Mouse (Mus musculus): ENCODE measurements around the gene Tnni1. TPM values are rescaled to one million over a fixed set of nuclear protein-coding genes. Genes with fewer than 3 reads are reported as not detected.

The Tnni1 gene
- polyA plus RNA-seq, 1 experiment from 2014 or later, result 246 TPM

- Histone ChIP-seq H3K9me3 (no peaks in the 10 kb centered on the region), H3K27me3 (no peaks in the 10 kb centered on the region), H3K9ac (no peak overlapping the region), H3K4me3 (no peak overlapping the region), H3K4me1 (peaks cover 12% of the 10 kb centered on the region), H3K27ac (no peak overlapping the region), H3K36me3 (peaks cover 12% of the 10 kb centered on the region), H3K4me2 (replicated peaks) (no peak overlapping the region)
- WGBS, result 80% methylated on average over 3 of the region's 3 CpGs
- no peak for ATAC-seq (ENCODE audit: low FRiP score, low read depth)
Measured at GRCm38 (mm10) chr1:135755913-135756312, 23.3 kb upstream of the Tnni1 start.

- Histone ChIP-seq H3K9ac (no peak overlapping the region), H3K4me2 (replicated peaks) (no peak overlapping the region), H3K27ac (no peak overlapping the region), H3K27me3 (no peaks in the 10 kb centered on the region), H3K4me1 (peaks cover 16% of the 10 kb centered on the region), H3K4me3 (no peak overlapping the region), H3K9me3 (no peaks in the 10 kb centered on the region), H3K36me3 (no peaks in the 10 kb centered on the region)
- 70% methylated on average over 8 of the region's 8 CpGs for WGBS
- no peak for ATAC-seq (ENCODE audit: low FRiP score, low read depth)
Measured at GRCm38 (mm10) chr1:135757287-135757686, 21.9 kb upstream of the Tnni1 start.

- no peak overlapping the region for H3K4me2 ChIP-seq (replicated peaks)
- no peak overlapping the region for H3K9ac ChIP-seq
- ATAC-seq (ENCODE audit: low FRiP score, low read depth), result no peak
- H3K4me3 ChIP-seq, result no peak overlapping the region
- no peak overlapping the region for H3K27ac ChIP-seq
- H3K4me1 ChIP-seq, result peaks cover 25% of the 10 kb centered on the region
- H3K27me3 ChIP-seq, result no peaks in the 10 kb centered on the region
- 45% methylated on average over 4 of the region's 4 CpGs for WGBS
- no peaks in the 10 kb centered on the region for H3K9me3 ChIP-seq
- no peaks in the 10 kb centered on the region for H3K36me3 ChIP-seq
Measured at GRCm38 (mm10) chr1:135759685-135760084, 19.5 kb upstream of the Tnni1 start.

GRCm38 (mm10) chr1:135760216-135760615, 19.0 kb upstream of the Tnni1 start:
- no peak overlapping the region for H3K9ac ChIP-seq
- ATAC-seq (ENCODE audit: low FRiP score, low read depth), result no peak
- 58% methylated on average over 8 of the region's 8 CpGs for WGBS
- no peaks in the 10 kb centered on the region for H3K36me3 ChIP-seq
- no peak overlapping the region for H3K4me3 ChIP-seq
- no peaks in the 10 kb centered on the region for H3K9me3 ChIP-seq
- peaks cover 21% of the 10 kb centered on the region for H3K4me1 ChIP-seq
- H3K27me3 ChIP-seq, result no peaks in the 10 kb centered on the region
- H3K4me2 ChIP-seq (replicated peaks), result no peak overlapping the region
- H3K27ac ChIP-seq, result no peak overlapping the region

- Histone ChIP-seq H3K4me3 (no peak overlapping the region), H3K4me2 (replicated peaks) (no peak overlapping the region), H3K9ac (no peak overlapping the region), H3K27ac (no peak overlapping the region), H3K36me3 (no peaks in the 10 kb centered on the region), H3K4me1 (peaks cover 29% of the 10 kb centered on the region), H3K9me3 (no peaks in the 10 kb centered on the region), H3K27me3 (no peaks in the 10 kb centered on the region)
- WGBS, result 88% methylated on average over 5 of the region's 5 CpGs
- no peak for ATAC-seq (ENCODE audit: low FRiP score, low read depth)
Measured at GRCm38 (mm10) chr1:135761728-135762127, 17.5 kb upstream of the Tnni1 start.

GRCm38 (mm10) chr1:135763503-135764205, 15.6 kb upstream of the Tnni1 start:
- H3K27ac ChIP-seq, result no peak overlapping the region
- peaks cover 4% of the 10 kb centered on the region for H3K36me3 ChIP-seq
- H3K27me3 ChIP-seq, result no peaks in the 10 kb centered on the region
- H3K9ac ChIP-seq, result no peak overlapping the region
- no peak for ATAC-seq (ENCODE audit: low FRiP score, low read depth)
- H3K4me1 ChIP-seq, result peaks cover 48% of the 10 kb centered on the region
- WGBS, result 57% methylated on average over 9 of the region's 9 CpGs
- no peak overlapping the region for H3K4me3 ChIP-seq
- H3K9me3 ChIP-seq, result no peaks in the 10 kb centered on the region
- no peak overlapping the region for H3K4me2 ChIP-seq (replicated peaks)

GRCm38 (mm10) chr1:135764206-135764528, 15.1 kb upstream of the Tnni1 start:
- H3K9me3 ChIP-seq, result no peaks in the 10 kb centered on the region
- H3K4me2 ChIP-seq (replicated peaks), result no peak overlapping the region
- H3K9ac ChIP-seq, result no peak overlapping the region
- H3K27ac ChIP-seq, result no peak overlapping the region
- WGBS, result 60% methylated on average over 2 of the region's 2 CpGs
- no peaks in the 10 kb centered on the region for H3K27me3 ChIP-seq
- ATAC-seq (ENCODE audit: low FRiP score, low read depth), result no peak
- H3K4me3 ChIP-seq, result no peak overlapping the region
- H3K36me3 ChIP-seq, result peaks cover 9% of the 10 kb centered on the region
- H3K4me1 ChIP-seq, result peaks cover 53% of the 10 kb centered on the region

GRCm38 (mm10) chr1:135765645-135766591, 13.3 kb upstream of the Tnni1 start, which contains the start of gene Phlda3:
Phlda3 (plus strand) TSS chr1:135766119.
- Histone ChIP-seq H3K9ac (peak within 1 kb of the TSS; percentile 92), H3K4me1 (peaks cover 61% of the 10 kb centered on the region), H3K9me3 (no peaks in the 10 kb centered on the region), H3K4me2 (replicated peaks) (peak within 1 kb of the TSS; percentile 87), H3K4me3 (peak within 1 kb of the TSS; percentile 80), H3K36me3 (peaks cover 24% of the 10 kb centered on the region), H3K27ac (peak within 1 kb of the TSS; percentile 90), H3K27me3 (no peaks in the 10 kb centered on the region)
- under 1% methylated on average over 86 of the region's 90 CpGs for WGBS
- peak; percentile 91 for ATAC-seq (ENCODE audit: low FRiP score, low read depth)

- Histone ChIP-seq H3K27me3 (no peaks in the 10 kb centered on the region), H3K4me1 (peaks cover 63% of the 10 kb centered on the region), H3K27ac (peak overlapping the region; percentile 90), H3K9ac (peak overlapping the region; percentile 92), H3K36me3 (peaks cover 24% of the 10 kb centered on the region), H3K9me3 (no peaks in the 10 kb centered on the region), H3K4me2 (replicated peaks) (peak overlapping the region; percentile 87), H3K4me3 (peak overlapping the region; percentile 80)
- WGBS, result 18% methylated on average over 30 of the region's 30 CpGs
- ATAC-seq (ENCODE audit: low FRiP score, low read depth), result no peak
Measured at GRCm38 (mm10) chr1:135766592-135767306, 12.5 kb upstream of the Tnni1 start.

GRCm38 (mm10) chr1:135767324-135767890, 11.8 kb upstream of the Tnni1 start:
- H3K4me3 ChIP-seq, result peak overlapping the region; percentile 80
- peak overlapping the region; percentile 92 for H3K9ac ChIP-seq

GRCm38 (mm10) chr1:135768400-135768799, 10.8 kb upstream of the Tnni1 start:
- H3K36me3 ChIP-seq, result peaks cover 24% of the 10 kb centered on the region
- peaks cover 61% of the 10 kb centered on the region for H3K4me1 ChIP-seq
- no peak overlapping the region for H3K27ac ChIP-seq
- no peak overlapping the region for H3K9ac ChIP-seq
- H3K9me3 ChIP-seq, result no peaks in the 10 kb centered on the region
- ATAC-seq (ENCODE audit: low FRiP score, low read depth), result no peak
- H3K4me2 ChIP-seq (replicated peaks), result peak overlapping the region; percentile 87
- 97% methylated on average over 2 of the region's 2 CpGs for WGBS
- H3K4me3 ChIP-seq, result no peak overlapping the region
- no peaks in the 10 kb centered on the region for H3K27me3 ChIP-seq

More at GRCm38 (mm10) chr1:135767324-135767890, 11.8 kb upstream of the Tnni1 start:
- Histone ChIP-seq H3K36me3 (peaks cover 24% of the 10 kb centered on the region), H3K27me3 (no peaks in the 10 kb centered on the region), H3K4me1 (peaks cover 63% of the 10 kb centered on the region), H3K9me3 (no peaks in the 10 kb centered on the region), H3K4me2 (replicated peaks) (peak overlapping the region; percentile 87), H3K27ac (no peak overlapping the region)
- 79% methylated on average over 4 of the region's 4 CpGs for WGBS
- no peak for ATAC-seq (ENCODE audit: low FRiP score, low read depth)
